Mouse (Mus musculus) lung, postnatal 0 days (tissue): ENCODE data around the gene Rabggtb. TPM values are rescaled to one million over a fixed set of nuclear protein-coding genes. Genes with fewer than 3 reads are reported as not detected.

ENCODE experiments used
- ATAC-seq: fragments of 200-750 bp; cut with Nextera tagmentation; 2 replicates; pipeline ENCODE4 v1.8.0; 2017; ENCODE audit warnings: moderate library complexity
- DNase-seq: peaks from one replicate; pipeline ENCODE4 v3.0.0-alpha.2; 2016; ENCODE audit warnings: low spot score
- H3K27ac ChIP-seq: fragments of 300-500 bp; sonication (generic); 2 replicates; pipeline ENCODE4 v1.5.1; 2014; ENCODE audit warnings: antibody characterized with exemption, mild to moderate bottlenecking, low read length, mixed read lengths
- H3K27me3 ChIP-seq: fragments of 300-500 bp; sonication (generic); replicated peaks from 2 replicates; pipeline ENCODE4 v1.6.1; 2014; ENCODE audit warnings: low read length, mixed read lengths; ENCODE audit not compliant: insufficient read depth
- H3K36me3 ChIP-seq: fragments of 300-500 bp; sonication (generic); 2 replicates; pipeline ENCODE4 v1.6.1; 2014; ENCODE audit warnings: low read length, mixed read lengths; ENCODE audit not compliant: insufficient read depth
- H3K4me1 ChIP-seq: fragments of 300-500 bp; sonication (generic); 2 replicates; pipeline ENCODE4 v1.6.1; 2014; ENCODE audit warnings: antibody characterized with exemption, low read depth, low read length, mixed read lengths; ENCODE audit not compliant: insufficient read depth
- H3K4me2 ChIP-seq: fragments of 300-500 bp; sonication (generic); replicated peaks from 2 replicates; pipeline ENCODE4 v1.6.1; 2014; ENCODE audit warnings: low read depth, mild to moderate bottlenecking, low read length, moderate library complexity, mixed read lengths
- H3K4me3 ChIP-seq: fragments of 300-500 bp; sonication (generic); 2 replicates; pipeline ENCODE4 v1.5.1; 2014; ENCODE audit warnings: low read depth, low read length
- H3K9ac ChIP-seq: fragments of 300-500 bp; sonication (generic); replicated peaks from 2 replicates; pipeline ENCODE4 v1.6.1; 2014; ENCODE audit warnings: low read depth, mild to moderate bottlenecking
- H3K9me3 ChIP-seq: fragments of 300-500 bp; sonication (generic); 2 replicates; pipeline ENCODE4 v1.6.1; 2016; ENCODE audit warnings: low read length, mixed read lengths
- CTCF ChIP-seq: IDR thresholded peaks from 2 replicates; pipeline ENCODE4 v1.5.1; 2016; ENCODE audit warnings: antibody characterized with exemption, mild to moderate bottlenecking
- EP300 ChIP-seq: IDR thresholded peaks from 2 replicates; pipeline ENCODE4 v1.6.1; 2016; ENCODE audit warnings: antibody characterized with exemption, mild to moderate bottlenecking, control low read depth
- WGBS: fragments of 180-500 bp; shearing (Covaris S2); extraction: QIAGEN DNeasy Blood & Tissue Kit; methylation state at CpG from one replicate; pipeline ENCODE4 v1.1.7; 2014; 5-methylcytosine and 5-hydroxymethylcytosine counted together
- polyA plus RNA-seq: library from polyadenylated mRNA; unstranded; fragments of >200 nt; fragmentation: Nextera tagmentation; extraction: Ambion mirVana; gene quantifications from 2 replicates; pipeline ENCODE4 v1.2.1, GENCODE M21; 2015

Rabggtb gene
- polyA plus RNA-seq, 1 experiment from 2014 or later = 29.0 TPM

- no peak overlapping the region for H3K4me2 ChIP-seq
- peaks cover 28% of the 10 kb centered on the region for H3K36me3 ChIP-seq
- ATAC-seq = no peak
- no peak overlapping the region for H3K27ac ChIP-seq
- 81% methylated on average over 11 of the region's 11 CpGs for WGBS
- no peaks in the 10 kb centered on the region for H3K27me3 ChIP-seq
- no peaks in the 10 kb centered on the region for H3K4me1 ChIP-seq
- H3K9me3 ChIP-seq = no peaks in the 10 kb centered on the region
- DNase-seq = no peak
- no peak for TF ChIP-seq CTCF
- TF ChIP-seq EP300 = no peak
- H3K9ac ChIP-seq = no peak overlapping the region
- no peak overlapping the region for H3K4me3 ChIP-seq
Observed at GRCm38 (mm10) chr3:153929526-153929925, 16.7 kb upstream of the Rabggtb start.

- ATAC-seq (no peak), DNase-seq (no peak)
- TF ChIP-seq CTCF = peak; percentile 21
- no peak for TF ChIP-seq EP300
- peaks cover 20% of the 10 kb centered on the region for H3K36me3 ChIP-seq
- H3K4me2 ChIP-seq = no peak overlapping the region
- no peaks in the 10 kb centered on the region for H3K27me3 ChIP-seq
- H3K27ac ChIP-seq = no peak overlapping the region
- H3K4me3 ChIP-seq = no peak overlapping the region
- H3K4me1 ChIP-seq = no peaks in the 10 kb centered on the region
- H3K9me3 ChIP-seq = no peaks in the 10 kb centered on the region
- WGBS = 86% methylated on average over 7 of the region's 7 CpGs
- H3K9ac ChIP-seq = no peak overlapping the region
Observed at GRCm38 (mm10) chr3:153926333-153926732, 13.5 kb upstream of the Rabggtb start.

DNA sequence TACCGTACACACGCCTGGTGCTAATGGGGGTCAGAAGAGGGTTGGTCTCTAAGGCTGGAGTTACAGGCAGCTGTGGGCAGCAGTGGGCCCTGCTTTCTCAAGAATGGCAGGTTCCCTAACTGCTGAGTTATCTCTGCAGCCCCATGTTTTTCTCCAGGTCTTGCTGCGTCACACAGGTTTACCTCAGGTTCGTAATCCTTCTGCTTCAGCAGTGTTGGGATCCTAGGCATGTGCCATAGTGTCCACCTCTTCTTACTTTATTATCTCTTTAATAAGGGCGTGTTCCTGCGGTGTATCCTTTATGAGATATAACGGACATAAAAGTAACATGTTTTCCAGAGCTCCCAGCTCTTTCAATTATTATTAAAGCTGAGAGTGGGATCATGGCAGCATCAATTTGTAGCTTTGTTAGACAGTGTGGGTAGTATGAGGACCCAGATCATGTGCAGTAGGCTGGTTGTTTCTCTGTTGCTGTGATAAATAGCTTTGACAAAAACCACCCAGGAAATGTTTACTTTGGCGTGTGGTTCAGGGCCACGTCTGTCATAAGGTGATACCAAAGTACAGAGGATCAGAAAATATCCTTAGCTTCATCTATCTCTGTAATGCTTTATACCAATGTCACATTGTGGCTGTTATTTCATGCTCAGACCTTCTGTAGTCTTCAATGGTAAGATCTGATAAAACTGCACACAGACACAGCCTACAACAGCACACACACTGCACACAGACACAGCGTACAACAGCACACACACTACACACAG, 8.5 kb upstream of the Rabggtb start:
- H3K27me3 ChIP-seq = no peaks in the 10 kb centered on the region
- H3K36me3 ChIP-seq = peaks cover 10% of the 10 kb centered on the region
- no peak for DNase-seq
- no peak for TF ChIP-seq EP300
- TF ChIP-seq CTCF = no peak
- ATAC-seq = no peak
- H3K9ac ChIP-seq = no peak overlapping the region
- H3K4me2 ChIP-seq = no peak overlapping the region
- no peaks in the 10 kb centered on the region for H3K4me1 ChIP-seq
- no peaks in the 10 kb centered on the region for H3K9me3 ChIP-seq
- no peak overlapping the region for H3K4me3 ChIP-seq
- 84% methylated on average over 10 of the region's 10 CpGs for WGBS
- H3K27ac ChIP-seq = no peak overlapping the region

- no peak overlapping the region for H3K27ac ChIP-seq
- H3K27me3 ChIP-seq = no peaks in the 10 kb centered on the region
- no peaks in the 10 kb centered on the region for H3K9me3 ChIP-seq
- TF ChIP-seq CTCF = no peak
- no peak for TF ChIP-seq EP300
- no peak overlapping the region for H3K4me2 ChIP-seq
- no peak overlapping the region for H3K4me3 ChIP-seq
- peak; percentile 26 for DNase-seq
- H3K36me3 ChIP-seq = no peaks in the 10 kb centered on the region
- WGBS = 11% methylated on average over 1 of the region's 1 CpGs
- peaks cover 4% of the 10 kb centered on the region; the same call in 1 of the 2 replicates for H3K4me1 ChIP-seq
- no peak for ATAC-seq
- H3K9ac ChIP-seq = no peak overlapping the region
Observed at GRCm38 (mm10) chr3:153917200-153917599, 4.4 kb upstream of the Rabggtb start.

DNA sequence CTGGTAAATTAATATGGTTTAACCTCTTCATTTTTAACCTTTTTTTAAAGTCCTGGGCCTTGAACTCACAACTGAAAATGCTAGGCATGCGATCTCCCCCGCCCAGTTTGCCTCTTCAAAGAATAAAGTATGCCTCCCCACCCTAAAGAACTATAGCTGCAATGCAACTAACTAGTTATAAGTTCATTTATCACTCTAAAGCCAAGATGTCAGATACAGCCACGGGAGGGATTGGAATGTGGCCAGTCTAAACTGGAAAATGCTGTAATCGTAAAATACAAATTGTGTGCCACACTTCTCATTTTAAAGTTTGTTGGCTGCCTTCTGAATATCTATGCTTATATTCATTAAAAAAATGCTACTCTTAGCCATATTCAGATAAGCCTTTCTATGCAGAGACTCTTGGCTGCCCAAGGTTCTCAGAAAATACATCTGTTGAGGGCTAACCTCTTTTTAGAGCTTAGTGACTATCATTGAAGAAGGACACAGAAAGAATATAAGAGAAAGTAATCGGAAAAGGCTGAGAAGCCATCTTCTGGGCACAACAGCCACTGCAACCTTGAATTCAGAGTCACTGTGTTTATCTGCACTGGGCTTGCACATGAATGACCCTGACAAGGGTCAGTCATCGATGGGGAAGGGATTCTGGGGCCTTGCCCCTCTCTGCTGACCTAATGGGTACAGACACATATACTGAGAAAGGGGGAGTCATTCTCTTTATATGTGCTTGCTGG, 868 bp upstream of the Rabggtb start:
- Histone ChIP-seq H3K27ac (peak overlapping the region; percentile 86), H3K4me1 (peaks cover 16% of the 10 kb centered on the region; the same call in 1 of the 2 replicates), H3K27me3 (no peaks in the 10 kb centered on the region), H3K9me3 (no peaks in the 10 kb centered on the region), H3K9ac (peak overlapping the region; percentile 60; the same call in 1 of the 2 replicates), H3K36me3 (peaks cover 13% of the 10 kb centered on the region), H3K4me2 (peak overlapping the region; percentile 74), H3K4me3 (peak overlapping the region; percentile 79)
- ATAC-seq (no peak), DNase-seq (no peak)
- 26% methylated on average over 6 of the region's 6 CpGs for WGBS
- TF ChIP-seq EP300 (no peak), CTCF (peak; percentile 3; the same call in 1 of the 2 replicates)

- no peaks in the 10 kb centered on the region for H3K27me3 ChIP-seq
- peak overlapping the region; percentile 74 for H3K4me2 ChIP-seq
- H3K36me3 ChIP-seq = peaks cover 23% of the 10 kb centered on the region
- peak overlapping the region; percentile 80 for H3K9ac ChIP-seq
- peak overlapping the region; percentile 86 for H3K27ac ChIP-seq
- peak overlapping the region; percentile 79 for H3K4me3 ChIP-seq
- no peak for ATAC-seq
- TF ChIP-seq EP300 (no peak), CTCF (no peak)
- H3K4me1 ChIP-seq = peaks cover 16% of the 10 kb centered on the region; the same call in 1 of the 2 replicates
- peak; percentile 27 for DNase-seq
- WGBS = 2% methylated on average over 12 of the region's 12 CpGs
- no peaks in the 10 kb centered on the region for H3K9me3 ChIP-seq
Observed at GRCm38 (mm10) chr3:153911882-153912440, 848 bp downstream of the Rabggtb start.
